ENCODE assay signal across 9 mouse cellular contexts in genomic region chr14:123352973-123353372, GRCm38 (mm10).
DNase-seq lines count a peak whose midpoint lies in the region; TF ChIP-seq lines count a peak whose summit lies in the region.
"Had no signal": no experiment of that assay in that cellular context is flagged by ENCODE, and none has a peak within 500 bp of the region (broad histone marks: within the 10 kb centered on the region; RNA-seq: fewer than 3 reads in every experiment).

No protein-coding gene starts in this region.

- no peaks in the 10 kb centered on the region for H3K4me1 ChIP-seq in cortical plate, adult 2 months (ENCODE audit: control insufficient read depth, insufficient read depth, low read length)
- H3K4me1 ChIP-seq: limb, embryonic 15.5 days had no signal

- TF ChIP-seq POLR2A in cortical plate, adult 2 months (IDR thresholded peaks at IDR 0.05; ENCODE audit: extremely low read depth, insufficient read depth, low read length), result no peak

- peak; percentile 34 for DNase-seq in layer of hippocampus, adult 11-12 months (ENCODE audit: low spot score)
- DNase-seq in layer of hippocampus, postnatal 36 days, result no peak
- DNase-seq in NIH3T3 (ENCODE audit: low read depth), result peak; percentile 44
- DNase-seq in hindlimb bud, embryonic 11.5 days (ENCODE audit: extremely low spot score, low read depth, low spot score), result peak; percentile 82
- peak; percentile 70 for DNase-seq in mesoderm, embryonic 11.5 days (ENCODE audit: low read depth, low spot score)
- DNase-seq in yolk sac, embryonic 10.5 days (ENCODE audit: low spot score), result no peak
- DNase-seq in testis, postnatal 10 days (ENCODE audit: low spot score), result no peak

- H3K4me3 ChIP-seq in cortical plate, adult 2 months (ENCODE audit: insufficient read depth, low read length), result no peak overlapping the region
- H3K4me3 ChIP-seq: limb, embryonic 15.5 days had no signal

- TF ChIP-seq CTCF in cortical plate, adult 2 months (IDR thresholded peaks at IDR 0.05; ENCODE audit: extremely low read depth, insufficient read depth, low read length), result peak; percentile 40; the same call in 1 of the 2 replicates

- no peak overlapping the region for H3K27ac ChIP-seq in cortical plate, adult 2 months (ENCODE audit: insufficient read depth, low read length)
- H3K27ac ChIP-seq: limb, embryonic 15.5 days had no signal

Comparison
In these comparisons a context has a peak if more than half of its experiments do, and no peak if none do; other contexts are left out.
1. DNase-seq: peak in layer of hippocampus, adult 11-12 months (single experiment), NIH3T3 (single experiment), hindlimb bud, embryonic 11.5 days (single experiment) and mesoderm, embryonic 11.5 days (single experiment); none in layer of hippocampus, postnatal 36 days (0 of 2), yolk sac, embryonic 10.5 days (single experiment) and testis, postnatal 10 days (single experiment).